Mouse (Mus musculus): ENCODE results near the gene Ranbp10.

Ranbp10 gene

DNA sequence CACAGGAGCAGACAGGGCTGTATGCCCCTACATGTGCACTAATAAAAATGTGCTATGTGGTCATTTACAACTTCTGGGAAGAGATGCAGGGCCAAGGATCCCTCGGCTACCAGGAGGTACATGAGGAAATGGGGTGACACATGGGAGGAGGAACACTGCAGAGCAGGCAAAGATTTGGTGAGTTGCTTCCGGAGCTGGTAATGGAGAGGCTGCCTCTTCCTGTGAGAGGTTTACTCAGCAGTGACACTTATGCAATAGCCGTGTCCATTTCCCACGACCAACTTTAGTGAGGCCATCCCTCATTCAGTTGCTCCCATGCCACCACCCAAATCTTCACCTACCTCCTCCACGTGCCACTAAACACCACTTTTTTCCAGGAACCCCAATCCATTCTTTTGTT lies 46.9 kb downstream of the Ranbp10 start:
- DNase-seq, result no peak

DNA sequence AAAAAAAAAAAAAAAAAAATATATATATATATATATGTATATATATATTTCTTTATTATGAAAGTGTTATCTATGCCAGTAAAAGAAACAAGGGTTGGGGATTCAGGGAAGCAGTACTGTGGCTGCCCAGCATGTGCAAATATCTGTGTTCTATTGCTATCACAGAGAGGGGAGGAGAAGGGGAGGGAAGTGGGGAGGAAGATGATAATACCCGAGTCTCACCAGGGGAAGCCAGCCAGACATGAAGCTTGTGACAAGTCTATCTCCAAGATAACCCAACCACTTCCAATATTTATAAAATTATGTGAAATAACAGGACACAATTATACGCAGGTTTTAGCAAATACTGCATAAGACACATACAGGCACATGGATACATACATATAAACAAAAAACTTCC lies 49.3 kb downstream of the Ranbp10 start:
- DNase-seq, result no peak

DNA sequence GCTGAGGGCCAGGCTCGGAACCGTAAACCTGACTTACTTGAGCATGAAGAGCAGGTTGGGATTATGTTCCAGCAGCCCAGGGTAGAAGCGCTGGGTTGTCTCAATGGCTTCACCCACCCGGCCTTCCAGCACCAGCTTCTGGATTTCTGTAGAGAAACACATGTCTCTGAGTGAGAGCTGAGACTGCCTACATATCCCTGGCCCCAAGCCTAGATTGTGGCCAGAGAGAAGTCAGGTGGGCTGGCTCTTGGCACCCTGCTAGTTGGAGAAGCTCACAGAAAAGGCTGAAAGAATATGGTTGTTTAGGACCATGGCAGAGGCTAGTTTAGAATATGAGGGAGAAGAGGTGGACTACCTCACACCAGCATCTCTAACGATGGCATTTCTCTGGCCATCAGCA lies 52.7 kb downstream of the Ranbp10 start:
- DNase-seq, result no peak

DNA sequence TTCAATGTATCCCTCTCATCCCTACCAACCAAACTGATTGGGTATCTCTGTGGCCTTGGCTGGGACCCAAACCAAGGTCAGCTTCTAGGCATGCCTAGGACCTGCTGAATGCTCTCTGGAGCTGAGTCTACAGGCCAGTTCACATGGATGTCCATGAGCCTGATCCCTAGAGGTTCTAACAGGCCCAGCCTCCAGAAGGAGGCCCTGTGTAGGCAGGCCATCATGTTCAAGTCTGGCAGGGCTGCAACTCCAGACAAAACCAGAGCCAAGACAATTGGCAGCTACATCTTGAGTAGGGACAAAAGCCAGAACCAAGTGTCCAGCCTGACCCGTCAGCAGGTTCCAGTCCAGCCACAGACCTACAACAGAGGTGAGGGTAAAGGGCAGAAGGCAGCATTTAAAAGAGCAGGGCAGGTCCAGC lies 53.7 kb downstream of the Ranbp10 start:
- DNase-seq, result no peak

DNA sequence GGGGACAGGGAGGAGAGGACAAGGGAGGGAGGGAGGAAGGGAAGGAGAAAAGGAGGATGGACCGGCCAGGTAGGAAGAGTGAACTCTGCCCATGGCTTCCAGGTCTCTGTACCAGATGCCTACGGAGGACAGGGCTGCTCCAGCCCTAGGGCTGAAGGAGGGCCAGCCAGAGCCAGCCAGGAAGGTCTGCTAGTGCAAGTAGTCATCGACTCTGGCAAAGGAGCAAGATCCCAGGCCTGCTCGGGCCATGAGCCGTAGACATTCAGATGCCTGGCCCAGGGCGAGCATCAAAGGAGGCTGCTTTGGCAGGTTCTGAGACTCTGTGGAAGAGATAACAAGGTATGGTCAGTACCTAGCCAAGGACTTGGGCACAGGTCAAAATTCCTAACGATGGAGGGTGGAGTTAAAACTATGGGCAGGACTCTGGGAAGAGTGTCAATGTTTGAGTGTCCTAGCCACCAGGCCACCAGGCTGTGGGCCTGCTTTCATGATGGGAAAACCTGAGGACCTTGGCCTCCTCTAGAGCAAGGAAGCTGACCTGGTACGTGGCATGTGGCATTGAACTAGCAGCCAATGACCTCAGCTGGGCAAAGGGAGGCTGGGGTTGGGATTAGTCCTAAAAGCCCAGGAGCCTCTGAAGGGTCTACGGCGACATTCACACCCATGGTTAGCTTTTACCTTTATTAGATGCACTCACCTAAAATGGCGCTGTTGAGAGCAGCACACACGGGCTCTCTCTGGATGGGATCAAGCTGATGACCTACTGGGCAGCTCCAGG lies 55.6 kb downstream of the Ranbp10 start:
- no peak for DNase-seq

DNA sequence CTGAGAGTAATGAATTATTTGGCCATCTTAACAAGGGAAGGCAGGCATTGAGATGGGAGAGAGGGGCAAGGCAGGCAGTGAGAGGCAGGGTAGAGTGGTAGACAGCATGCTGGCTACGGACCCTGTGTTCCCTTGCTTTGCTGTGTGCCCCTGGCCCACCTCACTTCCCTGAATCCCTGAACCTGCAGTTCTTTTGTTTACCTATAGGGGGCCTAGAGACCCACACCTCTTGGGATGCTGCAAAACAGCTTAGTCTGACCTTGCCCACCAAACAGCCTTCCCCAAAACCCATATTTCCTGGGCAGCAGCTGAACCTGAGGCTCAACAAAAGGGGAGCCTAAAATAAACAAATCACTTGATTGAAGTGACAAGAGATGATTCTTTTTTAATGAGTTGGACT lies 56.5 kb downstream of the Ranbp10 start:
- no peak for DNase-seq

DNA sequence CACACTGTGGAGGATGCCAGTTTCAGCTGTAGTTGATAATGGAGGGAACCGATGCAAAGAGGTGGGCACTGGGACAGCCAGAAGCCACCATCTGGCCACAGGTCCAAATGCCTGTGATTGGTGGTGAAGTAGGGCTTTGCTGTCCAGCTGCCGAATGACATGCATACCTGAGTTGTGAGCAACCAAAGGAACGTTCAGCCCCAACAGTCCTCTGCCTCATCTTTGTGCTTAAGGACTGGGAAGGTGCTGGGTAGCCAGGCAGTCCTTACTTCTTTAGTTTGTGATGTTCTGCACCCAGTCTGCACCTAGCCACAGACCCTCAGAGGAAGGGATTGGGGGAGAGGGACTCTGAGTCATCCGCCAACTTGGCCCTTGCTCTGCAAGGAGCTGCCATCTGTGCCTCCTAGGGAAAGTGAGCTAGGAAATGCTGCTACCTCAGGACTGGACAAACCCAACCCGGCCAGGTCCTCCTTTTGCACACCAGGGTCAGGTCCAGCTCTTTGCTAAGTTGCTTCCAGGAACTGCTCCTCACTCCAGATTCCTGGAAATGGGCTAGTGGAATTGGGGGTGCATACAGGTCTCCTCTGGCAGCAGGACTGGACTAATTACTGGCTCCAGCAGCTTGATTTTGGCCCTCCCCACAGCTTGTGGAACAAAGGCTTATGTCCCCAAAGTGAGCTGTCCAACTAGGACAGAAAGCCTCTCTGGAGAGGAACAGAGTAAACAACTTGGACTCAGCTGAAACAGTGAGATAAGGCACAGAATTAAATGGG lies 58.5 kb downstream of the Ranbp10 start:
- no peak for DNase-seq

DNA sequence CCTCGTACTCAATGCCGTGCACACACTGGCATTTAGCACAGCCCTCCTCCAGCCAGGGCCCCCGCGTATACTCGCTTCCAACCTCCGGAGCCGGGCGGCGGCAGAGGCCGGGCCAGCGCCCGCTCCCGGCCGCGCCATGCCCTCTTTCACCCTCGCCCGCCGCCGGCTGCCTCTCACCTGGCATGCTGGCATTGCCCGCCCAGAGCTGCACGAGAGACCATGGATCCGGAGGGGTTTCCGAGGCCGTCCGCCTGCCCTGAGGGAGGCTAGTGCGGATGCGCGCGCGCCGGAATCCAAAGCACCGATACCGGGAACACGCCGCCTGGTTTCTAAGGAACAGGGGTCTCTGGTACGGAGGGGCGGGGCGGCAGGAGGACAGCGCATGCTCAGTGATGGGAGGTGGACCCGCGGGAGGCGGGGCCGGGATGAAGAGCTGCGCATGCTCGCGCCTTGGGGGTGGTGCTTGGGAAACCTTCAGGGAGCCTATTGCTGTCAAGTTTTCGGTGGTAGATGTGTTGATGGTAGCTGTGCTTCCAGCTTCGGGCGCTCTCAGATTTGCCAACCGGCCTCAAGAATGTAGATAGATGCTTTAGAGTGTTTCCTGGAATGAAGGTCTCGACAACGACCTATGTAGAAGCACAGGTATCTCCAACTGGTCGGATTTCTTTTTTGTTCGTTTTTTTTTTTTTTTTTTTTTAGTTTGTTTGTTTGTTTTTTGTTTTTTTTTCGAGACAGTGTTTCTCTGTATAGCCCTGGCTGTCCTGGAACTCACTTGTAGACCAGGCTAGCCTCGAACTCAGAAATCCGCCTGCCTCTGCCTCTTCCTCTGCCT lies 68.7 kb downstream of the Ranbp10 start, which contains the start of gene Gfod2:
Gene Gfod2, minus strand, starts transcription at position 388 of the 832 bp plus-strand sequence.
- peak; percentile 99 for DNase-seq

DNA sequence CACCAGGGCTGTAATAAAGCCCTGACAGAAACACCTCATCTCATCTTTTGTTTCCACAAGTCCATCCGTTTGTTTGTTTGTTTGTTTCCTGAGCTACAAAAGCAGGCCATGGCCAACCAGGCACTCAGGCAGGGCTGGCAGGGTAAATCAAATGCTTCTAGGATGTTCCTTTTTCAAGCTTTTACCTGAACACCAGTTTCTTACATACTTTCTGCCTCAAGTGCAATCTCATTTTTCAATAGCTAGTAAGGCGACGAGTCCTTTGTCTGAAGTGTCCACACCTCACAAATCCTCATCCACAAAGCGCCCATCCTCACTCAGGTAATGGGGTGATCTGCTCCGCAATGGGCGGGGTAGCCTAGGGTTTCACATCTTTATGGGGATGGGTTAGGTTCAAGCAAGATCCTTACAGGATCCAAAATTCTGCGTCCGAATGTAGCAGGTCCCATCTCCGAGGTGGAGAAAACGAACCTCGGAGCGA lies 69.3 kb downstream of the Ranbp10 start:
- no peak for DNase-seq

DNA sequence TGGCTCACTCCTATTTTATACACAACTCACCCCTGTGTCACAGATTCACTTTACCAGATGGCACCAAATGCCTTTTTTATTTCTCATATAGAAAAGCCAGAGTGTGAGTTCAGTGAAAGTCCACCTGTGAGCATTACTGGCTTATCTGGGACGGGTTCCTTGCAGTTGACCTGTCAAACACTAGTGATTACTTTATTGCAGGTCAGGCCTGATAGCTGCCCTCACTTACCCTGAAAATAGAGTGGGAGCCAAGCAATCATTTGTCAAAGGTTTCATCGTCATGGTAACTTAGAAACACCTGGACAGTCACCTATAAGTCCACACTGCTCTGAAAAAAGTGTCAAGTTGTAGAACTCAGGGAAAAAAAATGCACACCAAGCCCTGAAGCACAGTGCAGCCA lies 72.5 kb downstream of the Ranbp10 start:
- no peak for DNase-seq

DNA sequence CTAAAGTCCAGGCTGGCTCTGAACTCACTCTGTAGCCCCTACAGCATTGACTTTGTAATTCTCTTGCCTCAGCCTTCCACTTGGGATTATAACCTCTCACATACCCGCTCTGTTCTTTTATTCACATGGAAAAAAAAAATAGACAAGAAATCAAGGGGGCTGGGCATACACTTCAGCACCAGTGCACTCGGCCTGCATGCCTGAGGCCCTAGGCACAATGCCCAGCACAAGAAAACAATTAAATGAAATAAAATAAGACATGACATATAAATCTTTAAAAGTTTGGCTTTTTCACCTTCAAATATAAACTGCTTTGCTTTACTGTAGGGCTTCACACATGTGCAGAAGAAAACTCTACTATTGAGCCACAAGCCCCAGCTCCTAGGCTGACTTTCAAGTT lies 73.2 kb downstream of the Ranbp10 start:
- DNase-seq, result no peak

DNA sequence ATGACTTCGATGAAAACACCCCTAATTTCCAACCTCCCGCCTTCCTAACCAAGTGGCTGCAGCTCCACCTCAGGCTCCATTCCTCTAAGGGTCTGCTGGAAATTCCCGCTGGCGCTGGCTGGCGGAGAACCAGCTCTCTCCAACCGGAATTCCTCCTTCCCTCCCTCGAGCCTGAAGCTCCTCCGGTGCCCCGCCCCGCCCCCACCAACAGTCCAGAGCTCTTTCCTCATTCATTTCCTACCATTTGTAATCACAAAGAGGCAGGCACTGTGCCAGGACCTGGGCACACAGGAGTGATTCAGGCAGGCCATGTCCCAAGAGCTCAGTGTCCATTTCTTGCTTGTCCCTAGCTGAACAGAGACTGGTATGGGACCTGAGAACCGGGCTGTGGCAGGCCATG lies 76.5 kb downstream of the Ranbp10 start:
- DNase-seq, result peak; percentile 76

DNA sequence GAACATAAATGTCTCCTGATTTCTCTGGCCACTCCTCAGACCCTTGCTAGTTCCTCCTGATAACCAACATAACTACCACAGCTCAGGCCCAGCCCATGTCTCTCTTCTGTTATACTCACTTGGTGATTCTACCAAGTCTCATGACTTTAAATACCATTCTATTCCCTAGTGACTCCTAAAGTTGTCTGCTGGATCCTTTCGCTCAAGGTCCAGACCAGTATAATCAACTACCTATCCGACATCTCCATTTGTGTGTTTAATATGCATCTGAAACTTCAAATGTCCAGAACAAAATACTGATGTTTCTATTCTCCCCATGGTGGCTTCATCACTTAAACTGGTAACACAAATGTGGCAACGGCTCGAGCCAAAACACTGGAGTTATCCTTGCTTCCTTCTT lies 83.8 kb downstream of the Ranbp10 start:
- no peak for DNase-seq

DNA sequence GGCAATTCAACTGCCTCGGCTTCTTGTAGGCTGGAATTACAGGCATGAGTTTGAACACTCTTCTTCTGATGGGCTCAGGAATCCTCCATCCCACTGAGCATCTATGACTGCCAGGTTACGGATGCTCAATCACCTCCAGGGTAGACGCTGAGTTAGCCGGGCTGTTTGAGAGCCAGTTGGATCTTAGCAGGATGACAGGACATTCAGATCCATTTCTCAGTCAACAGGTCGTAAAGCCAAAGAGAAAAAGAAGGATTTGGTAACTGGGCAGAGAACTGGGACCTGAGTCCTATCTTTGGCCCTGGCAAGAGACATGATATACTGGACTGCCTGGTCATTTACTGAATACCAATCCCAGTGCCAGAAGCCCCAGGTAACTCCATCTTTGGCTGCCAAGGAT lies 87.9 kb downstream of the Ranbp10 start:
- DNase-seq, result no peak

DNA sequence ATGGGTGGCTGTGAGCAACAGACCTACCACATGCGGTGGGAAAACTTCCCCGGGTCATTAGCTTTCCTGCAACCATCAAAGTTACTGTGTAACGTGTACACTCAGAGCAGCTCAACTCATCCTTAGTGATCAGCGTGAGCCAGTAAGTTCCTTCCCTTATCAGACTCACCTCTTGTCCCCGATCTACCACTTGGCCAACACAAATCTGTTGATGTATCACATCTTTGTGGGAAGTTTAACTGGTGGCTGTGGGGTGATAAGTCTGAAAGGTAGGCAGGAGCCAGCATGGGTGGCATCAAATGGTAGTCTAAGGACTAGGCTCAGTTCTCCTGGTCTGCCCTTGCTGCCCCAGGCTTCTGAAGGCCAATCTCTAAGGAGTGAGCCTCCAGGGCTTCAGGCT lies 95.0 kb downstream of the Ranbp10 start:
- no peak for DNase-seq

DNA sequence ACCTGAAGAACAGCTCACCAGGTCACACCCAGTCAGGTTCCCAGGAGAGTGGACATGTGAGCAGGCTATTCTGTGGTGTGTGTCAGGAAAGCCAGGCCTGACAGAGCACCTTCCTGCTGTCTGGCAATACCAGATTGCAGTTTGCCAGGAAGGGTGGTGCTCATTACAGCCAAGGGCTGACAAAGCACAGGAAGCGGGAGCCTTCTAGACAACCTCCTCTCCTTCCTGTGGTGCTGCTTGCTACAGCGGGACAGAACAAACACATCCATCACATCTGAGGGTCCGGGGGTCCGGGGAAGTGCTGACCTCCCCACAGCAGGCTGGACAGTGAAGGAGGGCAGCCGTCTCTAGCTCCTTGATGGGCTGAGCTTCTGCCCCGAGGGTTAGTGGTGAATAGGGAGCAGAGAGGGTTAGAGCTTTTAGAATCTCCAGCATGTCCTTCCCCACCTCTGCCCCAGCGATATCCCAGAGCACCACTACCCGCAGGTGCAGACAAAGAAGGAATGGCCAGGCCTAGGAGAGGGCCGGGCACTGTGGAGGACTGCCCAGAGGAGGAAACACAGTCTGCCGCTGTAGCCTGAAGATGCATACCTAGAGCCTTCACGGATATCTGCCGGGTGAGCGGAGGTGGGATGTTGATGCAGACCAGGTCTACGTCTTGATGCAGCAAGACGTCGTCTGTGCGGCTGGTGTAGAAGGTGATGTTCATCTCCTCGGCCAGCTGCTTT lies 99.6 kb downstream of the Ranbp10 start:
- no peak for DNase-seq

DNA sequence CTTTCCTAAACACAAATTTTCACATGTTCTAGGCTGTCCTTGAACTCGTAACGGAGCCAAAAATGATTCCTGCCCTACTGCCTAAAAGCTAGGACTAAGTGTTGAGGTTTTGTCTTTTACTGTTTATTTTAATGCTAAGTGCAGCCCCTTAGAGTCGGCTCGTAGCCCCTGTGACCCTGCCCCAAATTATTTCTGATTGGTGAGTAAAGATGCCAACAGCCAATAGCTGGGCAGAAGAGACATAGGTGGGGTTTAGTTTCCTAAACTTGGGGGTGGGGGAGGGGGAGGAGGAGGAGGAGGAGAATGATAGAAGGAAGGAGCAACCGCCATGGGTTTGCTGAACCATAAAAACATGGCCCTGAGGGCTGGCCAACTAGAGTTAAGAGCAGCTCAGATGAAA lies 101.4 kb downstream of the Ranbp10 start:
- no peak for DNase-seq

DNA sequence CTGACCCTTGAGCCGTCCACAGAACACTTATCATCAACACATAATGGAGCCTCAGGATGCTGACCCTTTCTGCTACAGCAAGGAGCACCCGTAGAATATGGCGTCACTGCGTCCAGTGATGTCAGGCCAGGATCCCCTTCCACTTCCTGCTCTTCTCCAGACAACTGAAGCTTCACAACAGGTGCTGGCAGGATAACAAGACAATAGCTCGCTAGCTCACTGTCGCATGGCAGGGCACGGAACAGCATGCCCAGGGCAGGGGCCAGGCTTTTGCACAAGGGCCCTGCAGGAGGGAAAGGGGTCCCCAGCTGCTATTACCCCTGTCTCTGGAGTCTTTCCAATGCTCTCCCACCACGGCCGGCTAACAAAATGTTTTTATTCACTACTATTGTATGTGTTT lies 104.3 kb downstream of the Ranbp10 start:
- DNase-seq, result no peak

DNA sequence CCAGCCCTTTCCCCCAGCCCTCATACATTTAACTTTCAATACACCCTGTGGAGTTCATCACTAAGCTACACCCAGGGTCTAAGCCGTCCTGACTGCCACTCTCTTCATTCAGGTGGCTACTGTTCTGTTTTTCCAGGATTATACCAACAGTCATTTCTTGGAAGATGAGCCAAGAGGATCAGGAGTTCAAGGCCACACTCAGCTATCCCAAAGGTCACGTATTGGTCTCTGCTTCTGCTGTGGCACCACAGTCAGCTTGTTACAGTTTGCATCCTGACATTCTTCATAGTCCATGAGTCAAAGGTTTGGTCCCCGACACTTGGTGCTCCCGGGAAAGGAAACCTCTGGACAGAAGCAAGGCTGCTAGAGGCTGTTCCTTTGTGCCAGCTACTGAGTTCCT lies 107.5 kb downstream of the Ranbp10 start:
- DNase-seq, result no peak
